Mouse (Mus musculus) ES-Bruce4 (cell line): ENCODE results near the gene Fam196b.

Source experiments
- CTCF ChIP-seq: IDR thresholded peaks from one replicate; pipeline ENCODE4 v1.8.1; 2011; ENCODE audit warnings: low read depth, low read length
- POLR2A ChIP-seq: IDR thresholded peaks from one replicate; pipeline ENCODE4 v1.8.1; 2011; ENCODE audit warnings: low read length; ENCODE audit not compliant: insufficient read depth

DNA sequence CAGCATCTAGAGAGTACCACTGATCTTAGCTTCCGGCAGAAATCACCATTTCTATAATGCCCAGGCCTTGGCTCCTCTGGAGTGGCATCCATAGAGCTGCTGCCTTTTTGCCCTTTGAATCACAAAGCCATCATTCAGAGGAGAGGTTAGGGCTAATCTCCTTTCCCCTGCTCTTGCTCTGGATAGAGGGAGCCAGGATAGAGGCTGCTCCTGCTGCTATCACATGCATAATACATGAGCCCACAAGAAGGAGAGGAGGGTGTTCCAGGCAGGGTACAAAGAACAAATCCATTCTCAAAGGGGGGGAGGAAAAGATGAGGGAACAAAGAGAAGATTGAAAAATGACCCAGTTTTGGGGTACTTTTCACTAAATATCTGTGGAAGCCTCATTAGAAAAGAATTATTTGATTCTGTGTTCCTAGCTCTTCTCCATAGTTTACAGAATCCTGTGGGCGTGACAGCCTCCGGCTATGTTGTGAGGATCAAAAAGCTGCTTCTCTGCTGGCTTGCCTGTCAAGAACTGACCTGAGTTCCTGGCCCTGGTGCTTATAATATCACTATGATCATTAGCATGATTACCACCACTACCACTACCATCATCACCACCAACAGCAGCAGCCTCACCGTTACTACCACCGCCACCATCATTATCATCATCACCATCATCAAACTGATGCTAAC lies 16.8 kb upstream of the Fam196b start:
- TF ChIP-seq CTCF (no peak), POLR2A (no peak)
